Mouse (Mus musculus) thymus, adult 2 months (tissue): ENCODE results near the gene Gbp3. TPM values are rescaled to one million over a fixed set of nuclear protein-coding genes. Genes with fewer than 3 reads are reported as not detected.

Experiments
- DNase-seq: peaks from one replicate; pipeline ENCODE4 v3.0.0; 2021
- H3K27ac ChIP-seq: fragments of 200-500 bp; 2 replicates; pipeline ENCODE4 v1.5.1; 2012; ENCODE audit warnings: low read length, control low read depth; ENCODE audit not compliant: control insufficient read depth, insufficient read depth
- H3K27me3 ChIP-seq: fragments of 200-500 bp; 2 replicates; pipeline ENCODE4 v1.6.1; 2012; ENCODE audit warnings: mild to moderate bottlenecking, low read length, moderate library complexity, mixed read lengths; ENCODE audit not compliant: control insufficient read depth, insufficient read depth
- H3K36me3 ChIP-seq: fragments of 200-500 bp; 2 replicates; pipeline ENCODE4 v1.6.1; 2012; ENCODE audit warnings: mild to moderate bottlenecking, low read length, moderate library complexity; ENCODE audit not compliant: control insufficient read depth, insufficient read depth
- H3K4me1 ChIP-seq: fragments of 200-500 bp; replicated peaks from 2 replicates; pipeline ENCODE4 v1.6.1; 2012; ENCODE audit warnings: low read length; ENCODE audit not compliant: control insufficient read depth, insufficient read depth
- H3K4me3 ChIP-seq: fragments of 200-500 bp; 2 replicates; pipeline ENCODE4 v1.5.1; 2012; ENCODE audit warnings: mild to moderate bottlenecking, low read length, control low read depth, moderate library complexity; ENCODE audit not compliant: control insufficient read depth, insufficient read depth
- CTCF ChIP-seq: fragments of 200-500 bp; IDR thresholded peaks from 2 replicates; pipeline ENCODE4 v1.5.1; 2012; ENCODE audit warnings: mild to moderate bottlenecking, control low read depth, low read length, moderate library complexity, borderline replicate concordance; ENCODE audit not compliant: control insufficient read depth, poor library complexity, insufficient read depth; ENCODE audit errors: extremely low read depth
- POLR2A ChIP-seq: fragments of 200-500 bp; IDR thresholded peaks from 2 replicates; pipeline ENCODE4 v1.6.1; 2012; ENCODE audit warnings: mild to moderate bottlenecking, low read length, control low read depth, moderate library complexity; ENCODE audit not compliant: control insufficient read depth, poor library complexity, insufficient read depth; ENCODE audit errors: extremely low read depth
- WGBS: fragments of 180-500 bp; shearing (Covaris S2); methylation state at CpG from one replicate; pipeline ENCODE4 v1.1.7; 2018; 5-methylcytosine and 5-hydroxymethylcytosine counted together
- polyA plus RNA-seq: library from polyadenylated mRNA; depleted of rRNA; stranded (reverse); fragments of >200 nt; gene quantifications from 2 replicates; pipeline ENCODE4 v1.2.3, GENCODE M21; 2012; rRNA removed

Gene Gbp3
- polyA plus RNA-seq, 1 experiment: 28.7 TPM

DNA sequence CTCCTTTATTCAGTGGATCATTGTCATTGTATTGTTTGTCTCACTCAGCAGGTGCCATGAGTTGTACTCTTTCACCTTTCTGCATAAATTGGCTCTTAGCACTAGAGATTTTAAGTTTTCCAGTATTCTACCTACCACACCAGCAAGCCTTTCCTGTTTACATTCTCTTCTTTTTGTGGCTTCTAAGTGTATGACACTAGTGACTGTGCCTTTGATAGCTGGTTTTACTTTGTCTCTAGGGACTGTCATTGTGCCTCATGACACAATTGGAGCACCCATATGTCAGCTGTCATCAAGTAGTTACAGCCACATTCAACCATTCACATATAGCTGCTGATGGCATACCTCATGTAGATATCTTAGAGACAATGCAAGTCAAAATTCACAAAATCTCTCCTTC, 41.8 kb downstream of the Gbp3 start:
- H3K27me3 ChIP-seq: no peaks in the 10 kb centered on the region
- no peak overlapping the region for H3K27ac ChIP-seq
- H3K4me1 ChIP-seq: no peaks in the 10 kb centered on the region
- no peak for DNase-seq
- no peak overlapping the region for H3K4me3 ChIP-seq
- TF ChIP-seq POLR2A: no peak
- no peak for TF ChIP-seq CTCF
- H3K36me3 ChIP-seq: no peaks in the 10 kb centered on the region

DNA sequence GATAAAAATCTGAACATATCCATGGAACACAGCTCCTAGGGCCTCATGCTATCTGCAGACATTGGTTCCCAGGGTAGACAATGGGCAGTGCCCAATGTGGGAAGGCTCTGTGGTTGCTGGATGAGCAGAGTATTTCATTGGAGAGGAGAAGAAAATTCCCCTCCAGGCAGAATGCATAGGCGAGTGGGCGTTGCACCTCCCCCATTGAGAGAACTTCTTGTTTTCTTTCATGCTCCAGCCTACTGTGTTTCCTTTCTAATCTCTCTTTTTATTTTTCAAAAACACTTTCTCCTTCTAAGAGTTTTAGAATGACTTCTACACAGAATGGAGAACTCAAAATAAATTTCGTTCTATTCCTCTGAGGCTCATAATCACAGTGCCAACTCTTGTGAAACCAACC, 58.8 kb downstream of the Gbp3 start:
- no peaks in the 10 kb centered on the region for H3K36me3 ChIP-seq
- TF ChIP-seq POLR2A: no peak
- TF ChIP-seq CTCF: no peak
- DNase-seq: no peak
- 82% methylated on average over 3 of the region's 3 CpGs for WGBS
- peak overlapping the region; percentile 34; the same call in 1 of the 2 replicates for H3K27ac ChIP-seq
- peaks cover 3% of the 10 kb centered on the region for H3K4me1 ChIP-seq
- H3K27me3 ChIP-seq: no peaks in the 10 kb centered on the region
- no peak overlapping the region for H3K4me3 ChIP-seq

DNA sequence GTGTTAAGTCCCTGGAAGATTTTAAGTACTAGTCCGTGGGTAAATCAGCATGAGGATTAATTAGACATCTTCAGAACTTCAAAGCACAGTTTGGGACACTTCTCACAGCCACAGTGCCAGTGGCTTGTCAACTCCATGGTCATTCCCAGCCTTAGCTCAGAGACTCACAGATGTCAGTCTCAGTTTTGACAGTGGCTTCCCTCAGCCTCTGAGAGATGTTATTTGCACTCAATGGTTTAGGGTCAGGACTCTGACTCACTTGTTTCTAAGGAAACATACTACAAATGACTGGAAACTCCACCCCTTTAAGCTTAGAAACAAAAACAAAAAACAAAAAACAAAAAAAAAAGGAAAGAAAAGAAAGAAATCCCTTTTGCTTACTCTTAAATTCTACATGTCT, 59.8 kb downstream of the Gbp3 start:
- H3K27me3 ChIP-seq: no peaks in the 10 kb centered on the region
- peaks cover 3% of the 10 kb centered on the region for H3K4me1 ChIP-seq
- H3K36me3 ChIP-seq: no peaks in the 10 kb centered on the region
- DNase-seq: no peak
- H3K27ac ChIP-seq: peak overlapping the region; percentile 13; the same call in 1 of the 2 replicates
- 76% methylated on average over 1 of the region's 1 CpGs for WGBS
- H3K4me3 ChIP-seq: no peak overlapping the region
- TF ChIP-seq POLR2A: no peak
- TF ChIP-seq CTCF: no peak

DNA sequence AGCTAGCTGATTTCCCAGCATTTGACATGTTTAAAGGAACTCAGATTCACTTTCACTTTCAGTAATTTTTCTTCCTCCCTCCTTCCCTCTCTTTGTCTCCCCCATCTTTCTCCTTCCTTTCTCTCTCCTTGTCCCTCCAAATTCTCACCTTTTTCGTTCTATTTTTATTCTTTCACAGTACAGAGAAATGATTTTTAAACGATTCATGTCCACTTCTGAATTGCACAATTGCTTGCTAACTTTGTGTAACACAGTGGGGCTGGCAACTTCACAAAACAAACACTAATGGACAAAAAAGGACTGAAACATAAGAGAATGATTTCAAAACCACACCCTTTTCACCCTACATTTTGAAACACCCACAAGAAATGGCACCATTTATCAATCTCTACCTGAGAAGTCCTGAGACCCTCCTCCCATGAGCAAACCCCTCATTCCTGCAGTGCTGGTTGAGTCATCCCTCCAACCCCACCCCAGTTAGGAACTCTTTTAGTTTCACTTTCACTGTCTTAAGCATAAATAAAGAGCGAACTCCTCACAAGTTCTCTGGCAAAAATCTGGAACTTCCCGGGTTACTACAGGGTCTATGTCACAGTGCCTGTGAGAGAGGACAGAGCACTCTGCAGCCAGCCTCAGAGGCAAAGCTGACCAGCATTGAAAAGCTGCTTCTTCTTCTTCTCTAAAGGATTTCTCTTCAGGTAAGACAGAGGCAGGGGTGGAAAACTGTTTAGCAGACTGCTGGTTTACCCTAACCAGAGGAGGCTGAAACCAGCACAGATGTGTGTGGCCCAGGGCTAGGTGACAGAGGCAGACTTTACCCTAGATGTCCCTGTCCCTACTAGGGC, 60.5 kb downstream of the Gbp3 start, which contains the start of gene Gbp2:
Gene Gbp2, plus strand, starts transcription at position 492 of the 845 bp plus-strand sequence.
- peak; percentile 40 for DNase-seq
- Histone ChIP-seq H3K4me1 (peaks cover 3% of the 10 kb centered on the region), H3K27ac (peak within 1 kb of the TSS; percentile 100), H3K36me3 (no peaks in the 10 kb centered on the region), H3K27me3 (no peaks in the 10 kb centered on the region), H3K4me3 (peak within 1 kb of the TSS; percentile 81)
- TF ChIP-seq CTCF: no peak
- TF ChIP-seq POLR2A: no peak
- WGBS: 2% methylated on average over 4 of the region's 4 CpGs

DNA sequence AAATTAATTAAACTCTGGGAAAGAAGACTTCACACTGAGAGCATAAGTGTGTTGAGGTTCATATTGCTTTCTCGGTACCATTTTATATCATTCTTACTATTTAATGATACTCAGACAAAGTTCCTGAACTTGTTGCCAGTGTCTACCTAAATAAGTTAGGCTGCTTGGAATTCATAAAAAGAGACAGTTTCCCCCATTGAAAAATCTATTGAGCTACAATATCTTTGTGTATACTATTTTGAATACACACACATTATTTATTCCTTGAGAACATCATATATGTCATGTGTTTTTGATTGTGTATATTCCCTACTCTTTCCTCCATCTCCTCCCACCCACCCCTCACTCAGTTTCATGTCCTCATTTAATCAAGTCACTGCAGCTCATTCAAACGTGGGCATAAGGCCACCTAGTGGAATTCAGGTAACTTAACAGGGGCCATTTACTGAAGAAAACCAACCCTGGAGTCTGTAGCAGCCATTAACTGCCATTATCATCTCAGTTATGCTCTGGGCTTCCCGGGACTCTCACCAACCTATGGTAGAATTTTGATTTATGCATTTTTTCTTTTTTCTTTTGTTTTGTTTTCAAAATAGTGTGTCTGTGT, 61.2 kb downstream of the Gbp3 start:
- Histone ChIP-seq H3K4me3 (no peak overlapping the region), H3K4me1 (peaks cover 3% of the 10 kb centered on the region), H3K27me3 (no peaks in the 10 kb centered on the region), H3K36me3 (no peaks in the 10 kb centered on the region), H3K27ac (peak overlapping the region; percentile 100)
- peak; percentile 13 for DNase-seq
- WGBS: 25% methylated on average over 3 of the region's 3 CpGs
- TF ChIP-seq CTCF (no peak), POLR2A (no peak)

Other genes with a start within 250 kb of the Gbp3 start
- 48.7 and 56.5 TPM in 2 replicates for gene Pdlim5, start 164.3 kb upstream of the Gbp3 start, polyA plus RNA-seq
- gene Gbp5, start 66.0 kb upstream of the Gbp3 start, polyA plus RNA-seq: 3.7 and 4.2 TPM in 2 replicates
- gene Gbp7, start 29.7 kb upstream of the Gbp3 start, polyA plus RNA-seq: 5.1 and 6.6 TPM in 2 replicates
- 0.10 and 0.12 TPM in 2 replicates for gene Gbp2b, start 34.8 kb downstream of the Gbp3 start, polyA plus RNA-seq
- 18.9 and 22.2 TPM in 2 replicates for gene Gbp2, start 60.6 kb downstream of the Gbp3 start, polyA plus RNA-seq
- 3.1 and 3.4 TPM in 2 replicates for gene Kyat3, start 141.0 kb downstream of the Gbp3 start, polyA plus RNA-seq
- gene Gtf2b, start 205.0 kb downstream of the Gbp3 start, polyA plus RNA-seq: 35.8 and 40.2 TPM in 2 replicates